Mouse (Mus musculus): ENCODE data around the gene Tnk1. TPM values are rescaled to one million over a fixed set of nuclear protein-coding genes. Genes with fewer than 3 reads are reported as not detected.

Tnk1 gene
- total and polyA plus RNA-seq, 3 experiments: 0.25 to 0.35 TPM; not detected in 1

DNA sequence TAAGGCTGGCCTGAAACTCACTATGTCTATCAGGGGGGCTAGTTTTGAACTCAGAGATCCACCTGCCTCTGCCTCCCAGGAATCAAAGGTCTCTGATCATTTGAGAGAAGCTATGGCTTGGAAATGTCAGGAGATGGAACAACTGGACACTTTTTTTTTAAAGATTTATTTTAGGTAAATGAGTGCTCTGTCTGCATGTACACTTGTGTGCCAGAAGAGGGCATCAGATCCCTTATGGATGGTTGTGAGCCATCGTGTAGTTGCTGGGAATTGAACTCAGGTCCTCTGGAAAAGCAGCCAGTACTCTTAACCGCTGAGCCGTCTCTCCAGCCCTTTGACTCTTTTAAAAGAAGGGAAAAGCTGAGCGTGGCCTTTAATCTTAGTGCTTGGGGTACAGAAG, 52.2 kb downstream of the Tnk1 start:
- Histone ChIP-seq H3K36me3 (ENCODE audit: control insufficient read depth in 1 of 2, insufficient read depth in 2 of 2, low read length in 2 of 2) (no peaks in the 10 kb centered on the region; a peak in 1 of 4 replicates), H3K9me3 (replicated peaks; ENCODE audit: insufficient read depth, low read length) (no peaks in the 10 kb centered on the region), H3K4me1 (ENCODE audit: control insufficient read depth in 1 of 2, insufficient read depth in 2 of 2, low read length in 2 of 2) (peaks cover 3 to 11% of the 10 kb centered on the region in 2 experiments; a peak in 3 of 4 replicates), H3K4me3 (ENCODE audit: control insufficient read depth in 1 of 2, insufficient read depth in 1 of 2, low read depth in 2 of 2, low read length in 2 of 2) (no peak overlapping the region), H3K9ac (ENCODE audit: control insufficient read depth, low read depth, low read length, poor library complexity, severe bottlenecking) (no peak overlapping the region), H3K27ac (ENCODE audit: control insufficient read depth, low read depth, low read length) (no peak overlapping the region), H3K27me3 (ENCODE audit: control insufficient read depth in 1 of 2, insufficient read depth in 2 of 2, low read length in 2 of 2) (peaks cover 2 to 3% of the 10 kb centered on the region in 2 experiments; a peak in 3 of 4 replicates), H3K79me2 (ENCODE audit: control insufficient read depth, insufficient read depth, low read length, poor library complexity) (peaks cover 5% of the 10 kb centered on the region; the same call in 1 of the 2 replicates)
- peak; percentile 67 for DNase-seq (ENCODE audit: low read depth, low spot score)
- TF ChIP-seq ELF1 (IDR thresholded peaks at IDR 0.05; ENCODE audit: low read depth, low read length) (no peak), HCFC1 (IDR thresholded peaks at IDR 0.05; ENCODE audit: low read depth, low read length) (no peak), NELFE (IDR thresholded peaks at IDR 0.05; ENCODE audit: low read depth, low read length) (no peak), POLR2A (IDR thresholded peaks at IDR 0.05; ENCODE audit: control insufficient read depth in 1 of 2, insufficient read depth in 1 of 2, low read depth in 1 of 2, low read length in 2 of 2, poor library complexity in 1 of 2) (no peak), EP300 (IDR thresholded peaks at IDR 0.05; ENCODE audit: low read depth in 1 of 2, low read length in 2 of 2) (no peak), RAD21 (IDR thresholded peaks at IDR 0.05; ENCODE audit: low read depth, low read length) (peak; percentile 50), MYB (IDR thresholded peaks at IDR 0.05; ENCODE audit: low read depth, low read length) (no peak), ZNF384 (IDR thresholded peaks at IDR 0.05; ENCODE audit: low read depth, low read length) (peak; percentile 73), ZC3H11A (IDR thresholded peaks at IDR 0.05; ENCODE audit: low read depth, low read length) (peak; percentile 66), TCF12 (IDR thresholded peaks at IDR 0.05; ENCODE audit: low read depth, low read length) (no peak), SIN3A (IDR thresholded peaks at IDR 0.05; ENCODE audit: low read length) (no peak), MAFK (IDR thresholded peaks at IDR 0.05; ENCODE audit: borderline replicate concordance, low read depth, low read length) (no peak), MEF2A (IDR thresholded peaks at IDR 0.05; ENCODE audit: extremely low read depth, insufficient replicate concordance, low read depth, low read length, poor library complexity, severe bottlenecking) (no peak), MXI1 (IDR thresholded peaks at IDR 0.05; ENCODE audit: low read depth, low read length) (no peak), USF2 (IDR thresholded peaks at IDR 0.05; ENCODE audit: borderline replicate concordance in 1 of 2, insufficient read depth in 1 of 2, low read depth in 1 of 2, low read length in 2 of 2) (no peak), USF1 (IDR thresholded peaks at IDR 0.05; ENCODE audit: low read depth, low read length) (no peak), GABPA (IDR thresholded peaks at IDR 0.05; ENCODE audit: low read depth, low read length) (no peak), MYC (IDR thresholded peaks at IDR 0.05; ENCODE audit: low read depth, low read length) (no peak), JUND (IDR thresholded peaks at IDR 0.05; ENCODE audit: low read depth, low read length) (no peak), MAZ (IDR thresholded peaks at IDR 0.05; ENCODE audit: low read depth, low read length) (no peak), E2F4 (IDR thresholded peaks at IDR 0.05; ENCODE audit: borderline replicate concordance, low read depth, low read length) (no peak), TBP (IDR thresholded peaks at IDR 0.05; ENCODE audit: low read depth, low read length) (no peak), POLR2AphosphoS2 (IDR thresholded peaks at IDR 0.05; ENCODE audit: low read length) (no peak), SMC3 (IDR thresholded peaks at IDR 0.05; ENCODE audit: low read depth, low read length) (peak; percentile 69), BHLHE40 (IDR thresholded peaks at IDR 0.05; ENCODE audit: borderline replicate concordance, low read depth, low read length) (no peak), GATA1 (IDR thresholded peaks at IDR 0.05; ENCODE audit: low read depth, low read length) (no peak), NRF1 (IDR thresholded peaks at IDR 0.05; ENCODE audit: insufficient read depth, low read depth, low read length, poor library complexity, severe bottlenecking) (no peak), CHD2 (IDR thresholded peaks at IDR 0.05; ENCODE audit: low read length) (no peak), MAX (IDR thresholded peaks at IDR 0.05; ENCODE audit: low read length) (no peak), CTCF (IDR thresholded peaks at IDR 0.05 in 2 of 3, conservative IDR thresholded peaks at IDR 0.05 in 1 of 3; ENCODE audit: control insufficient read depth in 1 of 3, insufficient read depth in 1 of 3, low read depth in 2 of 3, low read length in 3 of 3, poor library complexity in 1 of 3, severe bottlenecking in 1 of 3) (peak; percentile 23 to 56 (median 25); a peak in 3 of 6 replicates), POLR2AphosphoS5 (IDR thresholded peaks at IDR 0.05; ENCODE audit: borderline replicate concordance, low read depth, low read length) (no peak), KAT2A (conservative IDR thresholded peaks at IDR 0.05; ENCODE audit: low read depth, low read length) (no peak)

All from MEL (cell line).